Mouse (Mus musculus): ENCODE measurements around the gene Ypel2.
A peak's percentile ranks its signal among the peaks of the same experiment; 100 is the strongest.

The Ypel2 gene

DNA sequence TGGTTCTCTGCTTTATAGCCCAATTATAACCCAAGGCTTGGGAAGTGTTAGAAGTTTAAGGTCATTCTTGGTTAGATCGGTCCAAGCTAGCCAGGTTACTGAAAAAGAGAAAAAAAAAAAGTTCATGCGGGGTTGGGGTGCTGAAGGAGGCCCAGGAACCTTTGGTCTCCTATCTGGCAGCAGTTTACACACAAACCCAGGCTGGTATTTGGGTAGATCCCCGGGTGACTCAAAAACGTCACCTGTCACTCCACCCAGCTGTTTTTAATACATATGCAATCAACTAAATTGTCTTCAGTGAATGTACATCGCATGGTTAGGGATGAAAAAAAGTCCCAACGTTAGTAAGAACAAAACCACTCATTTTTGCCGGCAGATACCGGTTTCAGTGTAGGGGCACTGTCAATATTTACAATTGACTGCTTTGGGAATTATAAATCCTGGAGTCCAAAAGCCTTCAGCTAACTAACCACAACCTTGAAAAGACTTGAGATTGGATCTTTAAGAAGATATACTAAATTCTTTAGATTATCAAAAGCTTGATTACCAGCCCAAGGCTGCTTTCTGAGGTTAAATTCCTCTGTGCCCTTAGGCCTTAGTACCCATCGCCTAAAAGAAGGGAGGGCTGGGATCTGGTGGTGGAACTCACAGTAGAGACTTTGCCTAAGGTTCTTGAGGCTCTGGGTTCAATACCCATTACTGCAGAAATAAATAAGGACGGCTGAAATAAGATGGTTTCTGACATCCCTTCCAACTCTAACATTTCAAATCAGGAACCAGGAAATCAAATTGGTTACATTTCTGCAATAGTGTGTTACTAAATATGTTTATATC lies 1.5 kb upstream of the Ypel2 start:
- peak; percentile 53 for DNase-seq

GRCm38 (mm10) chr11:86994330-86994729 lies 823 bp upstream of the Ypel2 start:
- no peak for DNase-seq

GRCm38 (mm10) chr11:86992461-86992988 lies 982 bp downstream of the Ypel2 start:
- peak; percentile 43 for DNase-seq

DNA sequence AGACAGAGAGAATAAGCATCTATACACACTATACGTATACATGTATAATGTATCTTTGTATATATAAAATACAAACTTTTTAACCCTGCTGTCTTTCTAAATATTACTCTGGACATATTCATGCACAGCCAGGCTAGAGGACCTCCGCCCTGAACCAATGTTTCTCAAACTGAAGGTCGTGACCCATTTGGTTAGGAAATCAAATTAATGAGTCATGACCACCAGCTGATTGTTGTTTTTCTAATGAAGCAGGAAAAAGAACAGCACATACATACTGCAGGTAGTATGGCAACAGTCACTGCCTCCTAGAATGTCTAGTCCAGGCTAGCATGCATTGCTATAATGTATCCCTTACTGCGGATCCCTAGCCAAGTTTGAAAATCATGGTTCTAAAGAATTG lies 2.3 kb downstream of the Ypel2 start:
- DNase-seq = peak; percentile 30

GRCm38 (mm10) chr11:86990309-86990708 lies 3.2 kb downstream of the Ypel2 start:
- DNase-seq = peak; percentile 34

GRCm38 (mm10) chr11:86984990-86985389 lies 8.5 kb downstream of the Ypel2 start:
- peak; percentile 74 for DNase-seq

DNA sequence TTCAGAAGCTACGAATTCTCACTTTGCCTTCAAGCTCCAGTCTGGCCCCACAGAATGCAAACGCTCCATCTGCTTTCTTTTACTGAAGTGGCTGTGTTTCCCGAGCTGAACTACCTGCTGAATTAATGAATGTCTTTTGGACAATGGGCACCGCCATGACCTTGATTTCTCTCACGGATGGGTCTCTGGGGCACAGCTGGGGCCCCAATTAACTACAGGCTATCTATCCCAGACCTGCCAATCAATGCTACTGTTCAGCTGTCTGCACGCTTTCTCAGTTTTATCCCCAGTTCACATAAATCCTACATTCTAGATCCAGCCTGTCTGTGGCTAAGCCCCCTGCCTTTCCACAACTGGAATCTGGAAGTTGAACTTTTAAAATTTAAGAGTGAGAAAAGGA lies 10.5 kb downstream of the Ypel2 start:
- DNase-seq = no peak

DNA sequence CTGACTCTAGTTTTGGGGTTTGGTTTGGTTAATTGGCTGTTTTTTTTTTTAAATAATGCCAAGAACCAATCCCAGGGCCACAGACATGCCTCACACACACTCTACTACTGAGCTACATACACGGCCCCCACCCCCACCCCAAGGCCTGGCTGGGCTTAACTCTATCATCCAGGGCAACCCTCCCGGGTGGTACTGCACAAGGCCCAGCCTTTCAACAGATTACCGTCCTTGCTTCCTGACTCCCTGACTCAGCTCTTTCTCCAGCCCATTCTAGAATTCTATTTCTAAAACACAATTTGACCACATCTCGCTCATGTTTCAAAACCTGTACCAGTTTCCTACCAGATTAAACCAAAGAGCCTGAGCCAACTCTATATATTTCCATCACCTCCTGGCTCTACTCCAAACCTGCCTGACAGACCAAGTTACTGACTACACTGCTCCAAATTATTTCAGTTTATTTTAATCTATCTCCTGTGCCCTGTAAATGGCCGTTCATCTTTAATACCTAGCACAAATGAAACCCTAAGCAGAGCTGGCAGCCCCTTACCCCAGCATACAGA lies 12.2 kb downstream of the Ypel2 start:
- no peak for DNase-seq

DNA sequence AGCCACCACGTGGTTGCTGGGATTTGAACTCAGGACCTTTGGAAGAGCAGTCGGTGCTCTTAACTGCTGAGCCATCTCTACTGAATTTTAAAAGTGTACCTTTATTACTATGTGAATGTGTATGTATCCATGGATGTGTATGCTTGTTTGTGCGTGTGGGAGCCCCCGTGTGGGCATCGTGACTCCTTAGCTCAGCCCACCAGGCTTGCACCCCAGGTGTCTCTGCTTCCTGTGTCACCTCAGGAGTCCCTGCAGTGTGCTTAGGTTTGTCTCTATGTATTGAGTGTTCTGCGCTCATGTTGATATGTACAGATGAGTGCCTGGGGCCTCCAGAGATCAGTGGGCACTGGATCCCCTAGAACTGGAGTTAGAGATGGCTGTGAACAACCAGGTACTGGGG lies 13.0 kb downstream of the Ypel2 start:
- no peak for DNase-seq

DNA sequence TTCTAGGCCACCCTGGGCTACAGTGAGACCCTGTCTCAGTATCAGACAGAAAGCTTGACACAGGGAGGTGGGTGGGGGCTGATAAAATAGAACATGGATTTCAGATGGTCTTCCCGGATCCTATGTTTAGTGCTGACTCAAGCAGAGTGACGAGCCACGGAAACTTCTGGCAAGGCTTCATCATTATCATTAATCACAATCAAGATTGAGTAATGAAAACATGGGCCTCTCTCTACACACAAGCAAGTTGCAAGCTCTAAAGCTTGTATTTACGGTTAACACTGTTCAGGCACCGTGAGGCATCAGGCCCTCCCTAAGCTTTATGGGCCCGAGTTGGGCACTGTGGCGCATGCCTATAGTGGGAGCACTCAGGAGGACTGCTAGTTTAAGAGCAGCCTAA lies 13.7 kb downstream of the Ypel2 start:
- DNase-seq = no peak

DNA sequence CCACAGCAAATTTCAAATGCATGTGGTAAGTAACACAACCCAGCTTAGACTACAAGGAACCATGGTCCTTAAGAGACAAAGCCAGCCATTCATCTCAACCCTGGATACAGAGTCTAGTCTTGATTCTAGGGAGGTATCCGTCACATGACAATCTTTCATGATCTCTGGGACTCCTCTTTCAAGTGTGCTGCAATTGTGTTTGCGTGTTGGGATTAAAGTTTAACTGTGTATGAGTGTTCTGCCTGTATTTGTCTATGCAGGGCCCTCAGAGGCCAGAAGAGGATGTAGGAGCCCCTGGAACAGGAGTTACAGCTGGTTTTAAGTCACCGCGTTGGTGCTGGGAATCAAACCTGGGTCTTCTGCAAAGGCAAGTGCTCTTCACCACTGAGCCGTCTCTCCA lies 16.3 kb downstream of the Ypel2 start:
- DNase-seq = no peak

DNA sequence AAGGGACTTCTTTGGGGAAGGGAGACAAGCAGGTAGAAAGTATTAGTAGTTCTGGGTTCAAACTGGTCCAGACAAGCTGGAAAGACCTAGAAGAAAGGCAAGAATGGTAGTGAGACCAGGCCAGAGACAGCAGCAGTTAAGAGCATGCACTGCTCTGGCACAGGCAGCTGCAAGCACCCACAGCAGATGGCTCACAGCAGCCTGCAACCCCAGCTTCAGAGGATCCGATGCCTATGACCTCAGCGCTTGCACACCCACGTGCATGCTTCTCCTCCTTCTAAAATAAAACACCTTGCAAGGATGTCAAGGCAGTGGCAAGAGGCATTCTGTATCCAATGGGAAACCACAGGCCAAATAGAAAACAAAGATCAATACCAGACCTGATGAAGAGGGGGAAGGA lies 19.1 kb downstream of the Ypel2 start:
- no peak for DNase-seq

GRCm38 (mm10) chr11:86973255-86973654 lies 20.3 kb downstream of the Ypel2 start:
- no peak for DNase-seq

DNA sequence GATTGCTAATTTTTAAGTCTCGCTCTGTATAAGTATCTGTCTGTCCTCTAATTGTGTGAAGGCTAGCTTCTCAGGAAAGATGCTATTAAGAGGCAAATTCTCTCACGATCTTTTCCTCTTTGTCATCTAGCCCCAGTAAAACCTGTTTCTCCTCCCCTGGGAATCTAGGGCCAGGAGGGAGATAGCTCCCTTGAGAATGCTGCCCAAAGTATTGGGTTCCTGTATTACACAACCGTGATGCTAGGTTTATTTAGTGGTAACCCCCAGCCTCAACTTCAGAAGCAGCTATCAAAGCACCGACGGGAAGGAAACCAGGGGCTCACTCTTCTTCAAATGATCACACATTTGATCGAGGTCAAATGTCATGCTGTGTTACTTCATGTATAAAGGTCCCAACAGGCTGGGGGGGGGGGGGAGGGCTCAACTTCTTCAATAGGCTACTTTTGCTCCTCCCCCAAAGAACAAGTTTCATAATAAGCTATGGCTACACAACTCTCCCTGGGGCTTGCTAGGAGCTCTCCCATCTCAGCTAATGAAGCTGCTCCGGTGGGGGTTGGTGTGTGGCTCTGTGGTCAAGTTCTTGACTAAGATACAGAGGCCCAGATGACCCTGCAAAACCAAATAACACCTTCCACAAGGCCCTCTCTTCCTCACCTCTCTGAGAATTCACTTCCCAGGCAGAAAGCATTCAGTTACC lies 22.3 kb downstream of the Ypel2 start:
- DNase-seq = no peak

DNA sequence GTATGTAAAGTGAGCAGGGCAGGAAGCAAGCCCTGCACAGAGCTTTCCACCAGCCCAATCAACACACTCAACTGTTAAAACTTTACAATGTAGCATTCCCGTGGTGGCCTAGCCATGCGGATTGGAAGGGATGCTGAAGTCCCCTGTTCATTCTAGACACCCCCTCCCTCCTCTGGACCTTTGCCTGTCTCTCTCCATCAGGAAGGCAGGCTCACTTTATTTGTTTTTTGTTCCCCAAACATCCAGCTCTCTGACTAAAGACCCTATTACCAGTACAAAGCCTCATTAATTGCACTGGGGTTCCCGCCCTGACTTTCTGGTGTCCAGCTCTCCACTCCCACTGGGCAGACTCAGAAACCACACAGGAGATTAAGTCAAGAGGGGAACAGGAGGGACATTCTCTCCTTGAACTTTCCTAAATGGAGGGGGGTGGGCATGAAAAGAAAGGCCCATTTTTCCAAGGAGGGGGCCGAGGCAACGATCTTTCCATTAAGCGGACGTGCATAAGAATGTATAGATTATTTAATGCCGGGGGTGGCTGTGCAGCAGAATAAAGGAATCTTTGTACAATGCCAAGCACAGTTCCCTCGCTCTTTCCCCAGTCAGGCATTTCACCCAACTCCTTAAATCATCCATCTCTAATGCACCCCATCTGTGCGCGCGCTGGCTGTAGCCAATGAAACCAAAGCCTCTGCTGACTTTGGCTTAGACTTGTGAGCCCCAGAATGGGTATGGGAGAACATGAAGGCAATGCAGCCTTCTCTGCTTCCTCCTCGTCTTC lies 24.3 kb downstream of the Ypel2 start:
- DNase-seq = no peak

DNA sequence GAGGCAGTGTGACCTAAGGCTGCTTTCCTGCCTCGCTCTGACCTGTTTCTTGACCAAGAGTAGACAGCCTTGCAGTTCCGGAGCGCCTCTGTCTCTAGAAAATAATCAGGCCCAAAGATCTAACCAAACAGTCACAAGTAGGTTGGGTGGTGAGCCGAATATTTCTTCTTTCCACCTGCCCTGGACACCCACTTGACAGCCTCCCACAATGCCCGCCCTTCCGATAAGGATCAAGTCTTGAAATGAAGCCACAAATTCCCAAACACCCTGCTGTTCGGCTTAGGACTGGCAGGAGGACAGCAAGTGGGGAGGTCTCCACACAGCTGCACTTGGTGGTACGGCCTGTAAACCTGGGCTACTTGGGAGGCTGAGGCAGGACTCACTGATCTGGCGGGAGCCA lies 26.0 kb downstream of the Ypel2 start:
- DNase-seq = no peak

DNA sequence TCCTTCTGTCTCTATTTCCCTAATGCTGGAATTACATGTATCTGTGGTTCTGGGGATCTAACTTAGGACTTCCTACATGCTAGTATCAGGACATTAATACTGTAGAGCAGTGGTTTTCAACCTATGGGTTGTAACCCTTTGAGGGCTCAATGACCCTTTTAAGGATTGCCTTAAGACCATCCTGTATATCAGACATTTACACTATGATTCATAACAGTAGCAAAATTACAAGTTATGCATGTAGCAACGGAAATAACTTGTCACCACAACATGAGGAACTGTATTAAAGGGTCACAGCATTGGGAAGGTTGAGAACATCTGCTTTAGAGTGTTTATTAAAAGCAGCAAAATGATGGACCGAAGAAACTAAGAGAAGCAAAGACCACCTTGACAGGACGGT lies 26.8 kb downstream of the Ypel2 start:
- no peak for DNase-seq

- no peak for DNase-seq
These were observed 28.4 kb downstream of the Ypel2 start for GRCm38 (mm10) chr11:86965079-86965478.

DNA sequence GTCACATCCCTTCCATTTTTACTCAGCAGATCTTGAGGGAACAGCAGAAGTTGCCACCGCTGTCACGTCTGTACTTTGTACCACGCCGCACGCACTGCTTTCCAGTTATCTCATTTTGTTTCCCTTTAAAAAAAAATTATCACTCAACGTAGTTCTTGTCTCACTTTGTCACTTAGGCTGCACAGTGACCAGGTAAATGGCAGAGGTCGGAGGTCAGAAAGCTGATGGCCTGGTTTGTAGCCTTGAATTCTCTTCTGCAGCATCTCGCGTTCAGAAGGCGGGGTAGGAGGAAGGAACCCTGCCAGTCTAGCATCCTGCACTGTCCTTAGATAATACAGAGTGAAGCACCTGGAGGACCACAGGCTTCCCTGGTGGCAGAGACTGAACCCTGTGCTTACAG lies 29.8 kb downstream of the Ypel2 start:
- DNase-seq = no peak

GRCm38 (mm10) chr11:86963027-86963426 lies 30.5 kb downstream of the Ypel2 start:
- DNase-seq = no peak

DNA sequence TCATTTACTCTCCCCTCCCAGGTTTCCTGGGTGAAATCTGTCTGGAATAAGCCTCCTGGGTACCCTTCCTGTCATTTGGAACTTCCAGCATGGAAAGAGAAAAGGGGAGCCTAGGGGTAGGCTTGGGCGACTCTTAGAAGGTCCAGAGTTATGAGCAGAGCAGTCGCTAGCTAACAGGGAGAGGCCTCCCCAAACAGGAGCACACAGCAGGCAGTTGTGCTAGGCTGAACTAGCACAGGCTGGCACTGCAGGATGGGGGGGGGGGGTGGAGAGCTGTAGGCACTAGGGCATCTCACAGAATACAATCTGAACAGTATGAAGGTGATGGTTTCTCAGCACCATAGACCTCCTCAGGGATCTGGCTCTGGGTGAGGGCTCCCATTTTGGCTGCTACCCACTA lies 31.1 kb downstream of the Ypel2 start:
- DNase-seq = no peak

DNA sequence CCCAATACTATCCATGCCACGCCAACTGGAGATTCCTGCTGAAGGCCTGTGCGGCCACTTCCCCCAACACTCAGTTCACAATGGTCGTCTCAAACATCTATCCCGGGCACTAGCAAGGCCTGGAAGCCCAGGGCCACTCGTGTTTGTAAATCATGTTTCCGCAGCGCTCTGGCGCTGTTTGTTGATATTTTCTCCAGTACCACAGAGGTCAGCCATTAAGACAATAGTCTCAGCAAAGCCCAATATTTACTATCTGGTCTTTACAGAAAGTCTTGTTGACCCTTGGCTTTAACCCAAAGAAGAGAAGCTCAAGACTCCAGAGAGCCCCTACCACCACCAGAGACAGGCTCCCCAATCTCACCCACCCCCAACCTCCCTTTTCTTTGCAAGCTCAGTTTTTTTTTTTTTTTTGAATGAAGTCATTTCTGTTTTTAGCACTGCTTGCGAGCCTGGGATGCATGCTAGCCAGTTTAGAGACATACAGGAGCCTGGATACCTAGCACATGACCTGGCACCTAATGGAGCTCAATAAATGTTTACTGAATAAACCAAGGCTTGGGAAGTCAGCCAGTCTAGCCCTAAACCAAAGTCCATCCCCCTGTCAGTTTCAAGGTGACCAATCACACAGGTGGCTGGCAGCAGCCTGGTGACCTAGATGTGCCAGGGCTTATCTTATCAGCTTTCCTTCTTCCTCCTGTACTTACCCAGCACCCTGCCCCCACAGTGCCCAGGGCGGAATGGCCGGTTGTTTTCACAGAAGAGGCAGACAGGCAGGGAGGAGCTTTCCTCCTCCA lies 31.8 kb downstream of the Ypel2 start:
- DNase-seq = peak; percentile 74
